14 mouse cellular contexts compared by ENCODE assay signal in genomic region chr1:43006524-43006923, GRCm38 (mm10). TPM values are rescaled to one million over a fixed set of nuclear protein-coding genes. Genes with fewer than 3 reads are reported as not detected.
DNase-seq lines count a peak whose midpoint lies in the region; ATAC-seq lines count a peak whose summit lies in the region.
"Had no signal": no experiment of that assay in that cellular context is flagged by ENCODE, and none has a peak within 500 bp of the region (broad histone marks: within the 10 kb centered on the region; RNA-seq: fewer than 3 reads in every experiment).

No protein-coding gene starts in this region.

- no peaks in the 10 kb centered on the region for H3K9me3 ChIP-seq in heart, embryonic 13.5 days
- no peaks in the 10 kb centered on the region for H3K9me3 ChIP-seq in forebrain, embryonic 13.5 days (replicated peaks)
- H3K9me3 ChIP-seq in hindbrain, embryonic 13.5 days = no peaks in the 10 kb centered on the region
- no peaks in the 10 kb centered on the region for H3K9me3 ChIP-seq in midbrain, embryonic 15.5 days
- H3K9me3 ChIP-seq: liver, embryonic 13.5 days had no signal

- WGBS in heart, embryonic 13.5 days = 64% methylated on average over 4 of the region's 4 CpGs
- WGBS in forebrain, embryonic 13.5 days = 57% methylated on average over 4 of the region's 4 CpGs
- WGBS in hindbrain, embryonic 13.5 days = 69% methylated on average over 4 of the region's 4 CpGs
- 59% methylated on average over 4 of the region's 4 CpGs for WGBS in midbrain, embryonic 15.5 days

- peaks cover 14% of the 10 kb centered on the region for H3K4me1 ChIP-seq in heart, embryonic 13.5 days
- peaks cover 15% of the 10 kb centered on the region for H3K4me1 ChIP-seq in forebrain, embryonic 13.5 days
- peaks cover 16% of the 10 kb centered on the region for H3K4me1 ChIP-seq in hindbrain, embryonic 13.5 days (replicated peaks)
- H3K4me1 ChIP-seq in midbrain, embryonic 15.5 days = peaks cover 14% of the 10 kb centered on the region
- H3K4me1 ChIP-seq: liver, embryonic 13.5 days had no signal

- peak overlapping the region; percentile 77 for H3K27ac ChIP-seq in heart, embryonic 13.5 days (replicated peaks)
- H3K27ac ChIP-seq in forebrain, embryonic 13.5 days = peak overlapping the region; percentile 77
- peak overlapping the region; percentile 82 for H3K27ac ChIP-seq in hindbrain, embryonic 13.5 days
- peak overlapping the region; percentile 76 for H3K27ac ChIP-seq in midbrain, embryonic 15.5 days
- H3K27ac ChIP-seq: liver, embryonic 13.5 days had no signal

- no peak for DNase-seq in heart, postnatal 36 days
- no peak for DNase-seq in ovary, postnatal 36 days (ENCODE audit: low spot score)
- no peak for DNase-seq in left cerebral cortex, adult 8-10 months (ENCODE audit: low spot score in 2 of 2)
- DNase-seq: gastrocnemius, postnatal 10 days; kidney, postnatal 36 days; liver, embryonic 13.5 days; lung, postnatal 14 days; thymus, postnatal 14 days had no signal

- no peak for ATAC-seq in heart, embryonic 13.5 days (ENCODE audit: extremely low read depth, insufficient number of reproducible peaks, low FRiP score, low TSS enrichment)
- peak; percentile 41 for ATAC-seq in forebrain, embryonic 13.5 days
- ATAC-seq in hindbrain, embryonic 13.5 days (ENCODE audit: low FRiP score) = peak; percentile 62
- ATAC-seq in midbrain, embryonic 15.5 days (replicated peaks) = peak; percentile 68
- ATAC-seq: activated CD4-positive, CD25-positive, alpha-beta regulatory T cell, adult 4 months; intestine, postnatal 0 days had no signal

- H3K36me3 ChIP-seq in heart, embryonic 13.5 days = no peaks in the 10 kb centered on the region
- H3K36me3 ChIP-seq in forebrain, embryonic 13.5 days (ENCODE audit: poor library complexity, severe bottlenecking) = no peaks in the 10 kb centered on the region
- H3K36me3 ChIP-seq in hindbrain, embryonic 13.5 days = no peaks in the 10 kb centered on the region
- H3K36me3 ChIP-seq in midbrain, embryonic 15.5 days (replicated peaks) = no peaks in the 10 kb centered on the region
- H3K36me3 ChIP-seq: liver, embryonic 13.5 days had no signal

- H3K4me2 ChIP-seq in heart, embryonic 13.5 days = peak overlapping the region; percentile 65
- H3K4me2 ChIP-seq in forebrain, embryonic 13.5 days = peak overlapping the region; percentile 60
- H3K4me2 ChIP-seq in hindbrain, embryonic 13.5 days = peak overlapping the region; percentile 50
- H3K4me2 ChIP-seq in midbrain, embryonic 15.5 days = peak overlapping the region; percentile 41
- H3K4me2 ChIP-seq: liver, embryonic 13.5 days had no signal

- H3K4me3 ChIP-seq in heart, embryonic 13.5 days = peak overlapping the region; percentile 38
- H3K4me3 ChIP-seq in forebrain, embryonic 13.5 days = peak overlapping the region; percentile 28
- peak overlapping the region; percentile 21 for H3K4me3 ChIP-seq in hindbrain, embryonic 13.5 days
- H3K4me3 ChIP-seq in midbrain, embryonic 15.5 days = peak overlapping the region; percentile 26; the same call in 1 of the 2 replicates
- H3K4me3 ChIP-seq: liver, embryonic 13.5 days had no signal

- no peaks in the 10 kb centered on the region for H3K27me3 ChIP-seq in heart, embryonic 13.5 days (replicated peaks)
- no peaks in the 10 kb centered on the region for H3K27me3 ChIP-seq in forebrain, embryonic 13.5 days
- 0 out of 2 replicates have a peak, but pooled peaks cover 4% of the 10 kb centered on the region for H3K27me3 ChIP-seq in hindbrain, embryonic 13.5 days
- no peaks in the 10 kb centered on the region for H3K27me3 ChIP-seq in midbrain, embryonic 15.5 days (replicated peaks)
- H3K27me3 ChIP-seq: liver, embryonic 13.5 days had no signal

- intact Hi-C loops in heart, postnatal 36 days (cut with DNase I) = no loop called here

- H3K9ac ChIP-seq in heart, embryonic 13.5 days = peak overlapping the region; percentile 47; the same call in 1 of the 2 replicates
- peak overlapping the region; percentile 41; the same call in 1 of the 2 replicates for H3K9ac ChIP-seq in forebrain, embryonic 13.5 days
- peak overlapping the region; percentile 51; the same call in 1 of the 2 replicates for H3K9ac ChIP-seq in hindbrain, embryonic 13.5 days
- no peak overlapping the region; the same call in 1 of the 2 replicates for H3K9ac ChIP-seq in midbrain, embryonic 15.5 days
- H3K9ac ChIP-seq: liver, embryonic 13.5 days had no signal

RNA-seq across cellular contexts. Expression of gene Gpr45, which starts 53.9 kb away (rescaled TPM):
- polyA plus RNA-seq in heart, embryonic 13.5 days (2015; fragmentation: Nextera tagmentation; extraction: Ambion mirVana) = 1.9 and 2.6 TPM in 2 replicates
- under 1 TPM; 0.19 to 0.67 TPM for total RNA-seq in heart, postnatal 36 days (2021)
- 28.7 and 30.2 TPM in 2 replicates for polyA plus RNA-seq in forebrain, embryonic 13.5 days (2015; fragmentation: Nextera tagmentation; extraction: Ambion mirVana)
- 16.6 and 16.8 TPM in 2 replicates for polyA plus RNA-seq in hindbrain, embryonic 13.5 days (2015; fragmentation: Nextera tagmentation; extraction: Ambion mirVana)
- 17.9 TPM in 2 replicates for polyA plus RNA-seq in midbrain, embryonic 15.5 days (2015; fragmentation: Nextera tagmentation; extraction: Ambion mirVana)
- total RNA-seq in left cerebral cortex, adult 8-10 months (2022) = 10 to 100 TPM; 13.8 to 17.9 (median 16.9) TPM
